Mouse (Mus musculus): Measurements from ENCODE around the gene Slmap. TPM values are rescaled to one million over a fixed set of nuclear protein-coding genes. Genes with fewer than 3 reads are reported as not detected.

The Slmap gene
- polyA plus RNA-seq, 1 experiment from 2014 or later: 46.3 TPM

DNA sequence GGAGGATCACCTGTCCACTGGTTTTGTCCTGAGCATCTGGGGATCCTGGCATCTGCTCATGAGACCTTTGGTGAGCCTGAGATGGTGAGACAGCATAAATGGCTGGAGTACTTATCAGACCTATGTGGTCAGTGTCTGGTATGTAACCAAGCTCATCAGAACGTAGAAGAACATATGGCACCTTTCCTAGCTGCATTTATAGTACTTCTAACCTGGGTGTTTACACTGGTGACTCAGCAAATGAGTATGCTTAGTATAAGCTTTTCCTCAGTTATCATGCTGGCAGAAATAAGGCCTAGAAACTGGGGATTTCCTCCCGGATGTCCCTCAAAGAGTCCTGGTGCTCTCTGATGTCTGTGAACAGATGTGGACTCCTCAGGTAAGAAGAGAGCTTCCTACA lies 27.5 kb upstream of the Slmap start:
- Histone ChIP-seq H3K36me3 (ENCODE audit: control insufficient read depth, insufficient read depth, low read length) (no peaks in the 10 kb centered on the region), H3K27me3 (replicated peaks; ENCODE audit: control insufficient read depth, insufficient read depth, low read length) (no peaks in the 10 kb centered on the region), H3K4me1 (replicated peaks; ENCODE audit: control insufficient read depth, insufficient read depth, low read length) (no peaks in the 10 kb centered on the region; the same call in 1 of the 2 replicates), H3K4me3 (ENCODE audit: low read depth, low read length) (no peak overlapping the region), H3K4me2 (ENCODE audit: low read length) (no peak overlapping the region), H3K9ac (ENCODE audit: low read length) (no peak overlapping the region), H3K27ac (ENCODE audit: low read depth) (no peak overlapping the region), H3K9me3 (ENCODE audit: control insufficient read depth, low read length) (no peaks in the 10 kb centered on the region)
- DNase-seq (ENCODE audit: low spot score) (no peak), ATAC-seq (replicated peaks; ENCODE audit: low FRiP score, low TSS enrichment, low read depth) (no peak)
- WGBS: 71% methylated on average over 2 of the region's 2 CpGs

DNA sequence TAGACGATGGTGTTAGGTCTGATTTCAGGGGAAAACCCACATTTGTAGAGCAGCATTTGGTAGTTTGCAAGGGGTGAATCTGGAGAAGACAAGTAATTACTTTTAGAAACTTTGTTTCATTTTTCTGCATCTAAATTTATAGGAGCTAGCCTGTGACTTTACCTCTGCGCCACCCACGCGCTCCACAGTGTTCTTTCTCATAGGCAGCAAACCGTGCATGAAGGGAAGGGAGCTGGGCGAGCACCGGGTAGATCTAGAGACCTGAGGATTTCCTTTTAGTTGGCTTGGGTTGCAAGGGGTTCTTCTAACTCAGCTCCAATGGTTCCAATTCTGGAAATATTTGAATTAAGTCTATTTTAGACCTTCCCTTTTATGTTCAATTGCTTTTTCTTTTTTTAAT lies 23.8 kb upstream of the Slmap start:
- 88% methylated on average over 7 of the region's 7 CpGs for WGBS
- DNase-seq (ENCODE audit: low spot score) (no peak), ATAC-seq (replicated peaks; ENCODE audit: low FRiP score, low TSS enrichment, low read depth) (no peak)
- Histone ChIP-seq H3K4me1 (replicated peaks; ENCODE audit: control insufficient read depth, insufficient read depth, low read length) (no peaks in the 10 kb centered on the region; the same call in 1 of the 2 replicates), H3K27me3 (replicated peaks; ENCODE audit: control insufficient read depth, insufficient read depth, low read length) (no peaks in the 10 kb centered on the region), H3K36me3 (ENCODE audit: control insufficient read depth, insufficient read depth, low read length) (no peaks in the 10 kb centered on the region), H3K4me2 (ENCODE audit: low read length) (no peak overlapping the region), H3K27ac (ENCODE audit: low read depth) (no peak overlapping the region), H3K9me3 (ENCODE audit: control insufficient read depth, low read length) (no peaks in the 10 kb centered on the region), H3K4me3 (ENCODE audit: low read depth, low read length) (no peak overlapping the region), H3K9ac (ENCODE audit: low read length) (no peak overlapping the region)

DNA sequence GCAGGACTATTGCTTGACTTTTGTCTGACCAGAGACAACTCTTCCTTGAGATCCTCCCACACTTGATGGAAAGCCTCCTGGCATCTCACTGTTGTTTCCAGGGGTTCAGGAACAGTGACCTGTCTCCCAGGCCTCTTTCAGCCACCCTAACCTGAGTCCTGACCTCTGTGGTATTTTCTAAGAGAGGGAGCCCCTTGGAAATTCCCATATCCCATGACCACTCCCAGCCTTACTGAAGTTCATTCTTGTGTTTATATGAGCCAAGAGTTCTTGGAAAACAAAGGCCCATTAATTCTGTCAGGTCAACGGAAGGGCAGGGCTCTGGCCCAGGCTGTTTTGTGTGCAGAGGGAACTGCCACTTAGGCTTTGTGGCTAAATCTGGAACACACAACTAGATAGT lies 22.9 kb upstream of the Slmap start:
- Histone ChIP-seq H3K36me3 (ENCODE audit: control insufficient read depth, insufficient read depth, low read length) (no peaks in the 10 kb centered on the region), H3K4me1 (replicated peaks; ENCODE audit: control insufficient read depth, insufficient read depth, low read length) (no peaks in the 10 kb centered on the region; the same call in 1 of the 2 replicates), H3K4me2 (ENCODE audit: low read length) (no peak overlapping the region), H3K27ac (ENCODE audit: low read depth) (no peak overlapping the region), H3K9me3 (ENCODE audit: control insufficient read depth, low read length) (no peaks in the 10 kb centered on the region), H3K27me3 (replicated peaks; ENCODE audit: control insufficient read depth, insufficient read depth, low read length) (no peaks in the 10 kb centered on the region), H3K9ac (ENCODE audit: low read length) (no peak overlapping the region), H3K4me3 (ENCODE audit: low read depth, low read length) (no peak overlapping the region)
- no peak for DNase-seq (ENCODE audit: low spot score)
- ATAC-seq (replicated peaks; ENCODE audit: low FRiP score, low TSS enrichment, low read depth): no peak
- 23% methylated on average over 1 of the region's 1 CpGs for WGBS

DNA sequence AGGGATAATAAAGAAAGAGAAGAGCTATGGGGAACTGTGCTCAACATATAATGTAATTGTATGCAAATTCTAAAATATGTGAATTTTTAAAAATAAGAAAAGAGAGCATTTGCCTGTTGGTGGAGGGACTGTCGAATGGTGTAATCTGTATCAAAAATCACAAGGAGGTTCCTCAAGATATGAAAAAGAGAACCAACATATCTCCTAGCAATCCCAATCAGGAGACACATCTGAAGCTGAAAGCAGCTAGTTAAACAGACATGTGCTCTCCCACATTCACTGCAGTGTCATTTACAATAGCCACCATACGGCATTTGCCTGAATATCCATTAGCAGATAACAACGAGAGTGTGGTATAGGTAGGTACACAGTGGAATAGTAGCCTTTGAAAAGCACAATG lies 18.1 kb upstream of the Slmap start:
- H3K4me2 ChIP-seq (ENCODE audit: low read length): no peak overlapping the region
- H3K4me3 ChIP-seq (ENCODE audit: low read depth, low read length): no peak overlapping the region
- no peaks in the 10 kb centered on the region; the same call in 1 of the 2 replicates for H3K4me1 ChIP-seq (replicated peaks; ENCODE audit: control insufficient read depth, insufficient read depth, low read length)
- H3K27ac ChIP-seq (ENCODE audit: low read depth): no peak overlapping the region
- ATAC-seq (replicated peaks; ENCODE audit: low FRiP score, low TSS enrichment, low read depth) (no peak), DNase-seq (ENCODE audit: low spot score) (no peak)
- 73% methylated on average over 3 of the region's 3 CpGs for WGBS
- H3K27me3 ChIP-seq (replicated peaks; ENCODE audit: control insufficient read depth, insufficient read depth, low read length): no peaks in the 10 kb centered on the region
- no peak overlapping the region for H3K9ac ChIP-seq (ENCODE audit: low read length)
- no peaks in the 10 kb centered on the region for H3K9me3 ChIP-seq (ENCODE audit: control insufficient read depth, low read length)
- H3K36me3 ChIP-seq (ENCODE audit: control insufficient read depth, insufficient read depth, low read length): no peaks in the 10 kb centered on the region

DNA sequence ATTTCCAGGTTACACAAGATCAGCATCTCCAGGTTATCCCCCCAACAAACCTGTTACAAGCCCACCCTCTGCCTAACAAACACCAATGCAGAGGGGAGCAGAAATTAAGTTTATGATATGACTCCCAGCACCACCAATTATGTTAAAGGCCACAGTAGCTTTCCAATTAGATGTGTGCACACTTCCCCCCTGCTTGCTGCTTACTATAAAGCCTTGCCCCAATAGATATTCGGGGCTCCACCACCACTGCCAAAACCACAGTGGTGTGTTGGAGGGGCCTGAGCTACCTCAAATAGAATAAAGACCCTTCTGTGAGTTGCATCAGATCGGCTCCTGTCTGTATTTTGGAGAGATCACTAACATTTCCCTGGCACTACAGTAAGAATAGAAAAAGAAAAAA lies 17.7 kb upstream of the Slmap start:
- Histone ChIP-seq H3K4me3 (ENCODE audit: low read depth, low read length) (no peak overlapping the region), H3K27ac (ENCODE audit: low read depth) (no peak overlapping the region), H3K4me2 (ENCODE audit: low read length) (no peak overlapping the region), H3K36me3 (ENCODE audit: control insufficient read depth, insufficient read depth, low read length) (no peaks in the 10 kb centered on the region), H3K9me3 (ENCODE audit: control insufficient read depth, low read length) (no peaks in the 10 kb centered on the region), H3K27me3 (replicated peaks; ENCODE audit: control insufficient read depth, insufficient read depth, low read length) (no peaks in the 10 kb centered on the region), H3K4me1 (replicated peaks; ENCODE audit: control insufficient read depth, insufficient read depth, low read length) (no peaks in the 10 kb centered on the region; the same call in 1 of the 2 replicates), H3K9ac (ENCODE audit: low read length) (no peak overlapping the region)
- ATAC-seq (replicated peaks; ENCODE audit: low FRiP score, low TSS enrichment, low read depth) (no peak), DNase-seq (ENCODE audit: low spot score) (no peak)
- 80% methylated on average over 2 of the region's 2 CpGs for WGBS

DNA sequence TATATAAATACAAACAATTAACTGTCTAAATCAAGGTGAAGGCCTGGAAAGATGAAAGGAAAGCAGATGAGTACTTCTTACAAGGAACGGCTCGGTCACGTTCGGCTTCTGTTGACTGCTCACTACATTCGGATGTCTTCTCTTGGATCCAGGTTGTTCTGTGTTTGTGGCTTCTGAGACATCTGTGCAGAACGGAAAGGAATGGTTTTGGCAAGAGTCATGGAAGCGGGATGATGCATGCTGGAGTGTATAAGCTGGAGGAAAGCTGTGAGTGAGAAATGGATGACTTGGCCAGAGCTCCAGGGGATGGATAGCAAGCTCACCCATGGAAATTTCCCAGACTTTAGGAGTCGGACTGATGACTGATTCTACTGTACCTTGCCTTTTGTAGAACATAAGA lies 16.0 kb upstream of the Slmap start:
- 95% methylated on average over 8 of the region's 8 CpGs for WGBS

DNA sequence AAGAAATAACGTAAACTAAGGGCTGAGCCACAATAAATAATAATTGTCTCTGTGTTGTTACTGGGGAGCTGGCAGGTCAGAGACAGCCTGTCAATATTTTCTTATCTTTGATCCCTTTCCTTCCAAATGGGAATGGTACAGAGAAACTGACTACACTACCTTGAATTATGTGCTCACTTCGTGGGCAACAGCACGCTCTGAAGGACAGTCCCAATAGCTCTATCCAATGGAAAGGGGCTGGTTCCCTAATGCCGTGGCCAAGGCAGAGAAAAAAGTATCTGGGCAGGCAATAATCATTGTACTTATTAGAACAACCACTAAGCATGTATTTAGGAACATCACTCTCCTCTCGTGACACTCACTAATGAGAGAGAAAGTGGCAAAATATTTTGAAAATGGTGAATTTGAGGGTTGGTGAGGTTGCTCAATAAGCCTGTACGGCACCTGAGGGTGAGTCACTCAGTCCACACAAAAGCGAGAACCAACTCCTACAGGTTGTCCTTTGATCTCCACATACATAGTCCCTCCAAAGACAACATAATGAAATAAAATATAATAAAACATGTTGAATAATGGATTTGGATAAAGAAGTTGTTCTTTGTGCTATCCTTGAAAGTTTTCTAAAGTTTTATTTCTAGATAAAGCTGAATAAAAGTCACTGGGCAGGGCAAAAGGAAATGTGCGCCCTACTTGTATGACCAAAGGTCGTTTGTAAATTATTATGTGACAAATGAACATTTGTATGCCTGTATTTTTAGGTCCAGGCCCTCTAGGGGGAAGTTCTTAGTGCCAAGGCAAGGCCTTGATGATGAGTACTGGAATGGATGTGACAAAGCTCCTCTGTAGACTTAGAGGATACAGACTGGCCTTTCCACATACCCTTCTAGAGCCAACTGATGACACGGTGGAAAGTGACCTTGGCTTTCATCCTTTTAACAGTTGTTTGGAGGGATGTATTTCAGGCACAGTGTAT lies 13.1 kb upstream of the Slmap start:
- no peaks in the 10 kb centered on the region for H3K9me3 ChIP-seq (ENCODE audit: control insufficient read depth, low read length)
- WGBS: 73% methylated on average over 10 of the region's 10 CpGs
- no peaks in the 10 kb centered on the region for H3K4me1 ChIP-seq (replicated peaks; ENCODE audit: control insufficient read depth, insufficient read depth, low read length)
- H3K4me2 ChIP-seq (ENCODE audit: low read length): no peak overlapping the region
- no peak for DNase-seq (ENCODE audit: low spot score)
- no peak for ATAC-seq (replicated peaks; ENCODE audit: low FRiP score, low TSS enrichment, low read depth)
- no peak overlapping the region for H3K27ac ChIP-seq (ENCODE audit: low read depth)
- H3K4me3 ChIP-seq (ENCODE audit: low read depth, low read length): no peak overlapping the region
- H3K36me3 ChIP-seq (ENCODE audit: control insufficient read depth, insufficient read depth, low read length): no peaks in the 10 kb centered on the region
- no peaks in the 10 kb centered on the region for H3K27me3 ChIP-seq (replicated peaks; ENCODE audit: control insufficient read depth, insufficient read depth, low read length)
- no peak overlapping the region for H3K9ac ChIP-seq (ENCODE audit: low read length)

More for the DNA sequence above, 16.0 kb upstream of the Slmap start:
- no peaks in the 10 kb centered on the region for H3K27me3 ChIP-seq (replicated peaks; ENCODE audit: control insufficient read depth, insufficient read depth, low read length)
- no peak for DNase-seq (ENCODE audit: low spot score)
- no peaks in the 10 kb centered on the region for H3K9me3 ChIP-seq (ENCODE audit: control insufficient read depth, low read length)
- no peak overlapping the region for H3K9ac ChIP-seq (ENCODE audit: low read length)
- no peak overlapping the region for H3K27ac ChIP-seq (ENCODE audit: low read depth)
- H3K4me1 ChIP-seq (replicated peaks; ENCODE audit: control insufficient read depth, insufficient read depth, low read length): no peaks in the 10 kb centered on the region
- no peaks in the 10 kb centered on the region for H3K36me3 ChIP-seq (ENCODE audit: control insufficient read depth, insufficient read depth, low read length)
- no peak overlapping the region for H3K4me2 ChIP-seq (ENCODE audit: low read length)
- ATAC-seq (replicated peaks; ENCODE audit: low FRiP score, low TSS enrichment, low read depth): no peak
- H3K4me3 ChIP-seq (ENCODE audit: low read depth, low read length): no peak overlapping the region

DNA sequence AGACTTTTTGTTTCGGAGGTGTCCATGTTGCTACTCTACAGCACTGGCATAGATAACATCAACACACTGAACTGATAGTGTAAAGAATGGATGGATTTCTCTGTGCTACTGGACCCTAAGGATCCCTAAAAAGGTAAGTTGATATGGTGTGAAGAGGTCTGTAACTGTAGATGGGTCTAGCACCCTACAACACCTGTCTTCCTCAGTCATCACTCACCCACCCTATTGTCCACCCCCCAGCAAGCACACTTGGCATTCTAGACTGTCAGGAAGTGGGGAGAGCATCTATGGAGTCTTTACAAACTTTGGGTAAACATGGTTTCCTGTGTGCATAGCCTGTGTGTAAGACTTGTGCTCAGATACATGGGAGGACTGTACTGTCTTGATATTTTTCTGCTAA lies 7.4 kb upstream of the Slmap start:
- Histone ChIP-seq H3K4me1 (replicated peaks; ENCODE audit: control insufficient read depth, insufficient read depth, low read length) (no peaks in the 10 kb centered on the region), H3K9ac (ENCODE audit: low read length) (no peak overlapping the region), H3K4me3 (ENCODE audit: low read depth, low read length) (no peak overlapping the region), H3K9me3 (ENCODE audit: control insufficient read depth, low read length) (no peaks in the 10 kb centered on the region), H3K4me2 (ENCODE audit: low read length) (no peak overlapping the region), H3K27ac (ENCODE audit: low read depth) (no peak overlapping the region), H3K36me3 (ENCODE audit: control insufficient read depth, insufficient read depth, low read length) (no peaks in the 10 kb centered on the region), H3K27me3 (replicated peaks; ENCODE audit: control insufficient read depth, insufficient read depth, low read length) (no peaks in the 10 kb centered on the region)
- 100% methylated on average over 1 of the region's 1 CpGs for WGBS
- no peak for ATAC-seq (replicated peaks; ENCODE audit: low FRiP score, low TSS enrichment, low read depth)
- DNase-seq (ENCODE audit: low spot score): no peak

DNA sequence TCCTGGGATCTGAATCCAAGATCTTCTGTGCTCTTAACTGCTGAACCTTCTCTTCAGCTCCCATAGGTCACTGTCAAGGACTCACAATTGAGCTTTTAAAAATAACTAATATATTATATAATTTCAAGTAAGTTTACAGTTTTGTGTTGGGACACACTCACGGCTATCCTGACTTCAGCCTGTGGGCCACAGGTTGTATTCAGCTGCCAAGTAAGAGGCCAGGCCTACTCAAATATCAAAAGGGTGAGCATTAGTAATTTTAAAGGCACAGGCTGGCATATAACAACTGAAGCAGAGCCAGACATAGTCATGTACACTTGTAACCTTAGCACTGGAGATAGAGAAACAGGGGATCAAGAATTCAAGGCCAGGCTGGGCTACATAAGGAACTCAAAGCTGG lies 5.8 kb upstream of the Slmap start:
- Histone ChIP-seq H3K36me3 (ENCODE audit: control insufficient read depth, insufficient read depth, low read length) (no peaks in the 10 kb centered on the region), H3K27me3 (replicated peaks; ENCODE audit: control insufficient read depth, insufficient read depth, low read length) (no peaks in the 10 kb centered on the region), H3K27ac (ENCODE audit: low read depth) (no peak overlapping the region), H3K4me3 (ENCODE audit: low read depth, low read length) (no peak overlapping the region), H3K4me1 (replicated peaks; ENCODE audit: control insufficient read depth, insufficient read depth, low read length) (no peaks in the 10 kb centered on the region), H3K9me3 (ENCODE audit: control insufficient read depth, low read length) (no peaks in the 10 kb centered on the region), H3K4me2 (ENCODE audit: low read length) (no peak overlapping the region), H3K9ac (ENCODE audit: low read length) (no peak overlapping the region)
- DNase-seq (ENCODE audit: low spot score) (no peak), ATAC-seq (replicated peaks; ENCODE audit: low FRiP score, low TSS enrichment, low read depth) (no peak)
- 66% methylated on average over 1 of the region's 1 CpGs for WGBS

Measured in intestine, embryonic 14.5 days (tissue).